Mouse (Mus musculus) heart, adult 2 months (tissue): ENCODE measurements around the gene Car4.

Experiments used
- CTCF ChIP-seq: fragments of 200-600 bp; IDR thresholded peaks from 2 replicates; pipeline ENCODE4 v1.8.1; 2022; ENCODE audit warnings: antibody characterized with exemption, mild to moderate bottlenecking, moderate library complexity
- EP300 ChIP-seq: fragments of 200-500 bp; IDR thresholded peaks from 2 replicates; pipeline ENCODE4 v1.6.1; 2011; ENCODE audit warnings: low read depth, low read length, control low read depth; ENCODE audit not compliant: insufficient read depth
- POLR2A ChIP-seq: fragments of 200-500 bp; IDR thresholded peaks from 2 replicates; pipeline ENCODE4 v1.6.1; 2011; ENCODE audit warnings: mild to moderate bottlenecking, low read depth, low read length, control low read depth; ENCODE audit not compliant: insufficient read depth

- no peak for TF ChIP-seq CTCF
- TF ChIP-seq EP300, result no peak
- no peak for TF ChIP-seq POLR2A
Measured at GRCm38 (mm10) chr11:84979351-84979750, 21.8 kb downstream of the Car4 start.
